Mouse (Mus musculus) liver, embryonic 15.5 days (tissue): ENCODE data around the gene Pkig. TPM values are rescaled to one million over a fixed set of nuclear protein-coding genes. Genes with fewer than 3 reads are reported as not detected.

Experiments used
- ATAC-seq: fragments of 200-750 bp; cut with Nextera tagmentation; 2 replicates; pipeline ENCODE4 v1.8.0; 2017; ENCODE audit warnings: moderate number of reproducible peaks, mild to moderate bottlenecking, moderate library complexity; ENCODE audit not compliant: insufficient read depth
- H3K27ac ChIP-seq: fragments of 300-500 bp; sonication (generic); replicated peaks from 2 replicates; pipeline ENCODE4 v1.5.1; 2015; ENCODE audit warnings: mild to moderate bottlenecking, inconsistent platforms
- H3K27me3 ChIP-seq: fragments of 300-500 bp; sonication (generic); 2 replicates; pipeline ENCODE4 v1.6.1; 2015; ENCODE audit warnings: mild to moderate bottlenecking, inconsistent platforms
- H3K36me3 ChIP-seq: fragments of 300-500 bp; sonication (generic); replicated peaks from 2 replicates; pipeline ENCODE4 v1.6.1; 2015; ENCODE audit warnings: moderate library complexity, mild to moderate bottlenecking, inconsistent platforms
- H3K4me1 ChIP-seq: fragments of 300-500 bp; sonication (generic); replicated peaks from 2 replicates; pipeline ENCODE4 v1.6.1; 2015; ENCODE audit warnings: inconsistent platforms
- H3K4me2 ChIP-seq: fragments of 300-500 bp; sonication (generic); 2 replicates; pipeline ENCODE4 v1.6.1; 2015; ENCODE audit warnings: moderate library complexity, mild to moderate bottlenecking, inconsistent platforms
- H3K4me3 ChIP-seq: fragments of 300-500 bp; sonication (generic); replicated peaks from 2 replicates; pipeline ENCODE4 v1.5.1; 2015; ENCODE audit warnings: mild to moderate bottlenecking, inconsistent platforms
- H3K9ac ChIP-seq: fragments of 300-500 bp; sonication (generic); 2 replicates; pipeline ENCODE4 v1.6.1; 2015; ENCODE audit warnings: moderate library complexity, mild to moderate bottlenecking, inconsistent platforms
- H3K9me3 ChIP-seq: fragments of 300-500 bp; sonication (generic); replicated peaks from 2 replicates; pipeline ENCODE4 v1.6.1; 2016; ENCODE audit warnings: inconsistent platforms
- WGBS: fragments of 180-500 bp; shearing (Covaris S2); methylation state at CpG from one replicate; pipeline ENCODE4 v1.1.7; 2015; ENCODE audit warnings: mixed read lengths; ENCODE audit not compliant: insufficient replicate concordance; 5-methylcytosine and 5-hydroxymethylcytosine counted together
- polyA plus RNA-seq: library from polyadenylated mRNA; unstranded; fragments of >200 nt; fragmentation: Nextera tagmentation; extraction: Ambion mirVana; gene quantifications from 2 replicates; pipeline ENCODE4 v1.2.1, GENCODE M21; 2015

The Pkig gene
- polyA plus RNA-seq, 1 experiment from 2014 or later = 95.5 TPM

- H3K4me3 ChIP-seq = no peak overlapping the region
- H3K4me1 ChIP-seq = no peaks in the 10 kb centered on the region
- H3K27ac ChIP-seq = no peak overlapping the region
- no peak overlapping the region for H3K9ac ChIP-seq
- no peak overlapping the region for H3K4me2 ChIP-seq
- 85% methylated on average over 4 of the region's 4 CpGs for WGBS
- H3K27me3 ChIP-seq = no peaks in the 10 kb centered on the region
- no peak for ATAC-seq
- no peaks in the 10 kb centered on the region for H3K9me3 ChIP-seq
- peaks cover 24% of the 10 kb centered on the region for H3K36me3 ChIP-seq
These were observed 70.1 kb downstream of the Pkig start for GRCm38 (mm10) chr2:163728300-163728699.

DNA sequence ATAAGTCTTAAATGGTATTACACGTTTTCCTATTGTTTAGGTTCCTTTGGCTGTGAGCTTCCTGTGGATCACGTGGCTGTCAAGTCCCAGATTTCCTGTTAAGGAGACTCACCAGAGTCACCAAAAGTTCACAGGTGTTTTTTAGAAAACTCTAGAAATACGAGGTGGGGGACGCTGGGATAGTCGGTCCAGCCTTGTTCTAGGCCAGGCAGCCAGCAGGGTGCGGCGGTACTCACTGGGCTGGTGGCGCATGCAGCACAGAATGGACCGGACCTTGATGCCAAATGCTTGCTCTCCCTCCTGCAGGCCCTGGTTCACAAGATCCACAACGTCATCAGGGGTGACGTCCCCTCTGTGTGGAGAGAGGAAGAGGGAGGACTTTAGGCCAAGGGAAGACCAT is 73.8 kb downstream of the Pkig start:
- no peak for ATAC-seq
- peaks cover 6% of the 10 kb centered on the region; the same call in 1 of the 2 replicates for H3K36me3 ChIP-seq
- H3K27me3 ChIP-seq = no peaks in the 10 kb centered on the region
- H3K27ac ChIP-seq = no peak overlapping the region
- peaks cover 15% of the 10 kb centered on the region; the same call in 1 of the 2 replicates for H3K4me1 ChIP-seq
- no peak overlapping the region for H3K4me2 ChIP-seq
- no peak overlapping the region for H3K9ac ChIP-seq
- 74% methylated on average over 11 of the region's 11 CpGs for WGBS
- no peak overlapping the region for H3K4me3 ChIP-seq
- H3K9me3 ChIP-seq = no peaks in the 10 kb centered on the region

GRCm38 (mm10) chr2:163735163-163735562 is 77.0 kb downstream of the Pkig start:
- Histone ChIP-seq H3K9ac (no peak overlapping the region), H3K27ac (no peak overlapping the region), H3K27me3 (no peaks in the 10 kb centered on the region), H3K4me3 (no peak overlapping the region), H3K9me3 (no peaks in the 10 kb centered on the region), H3K36me3 (no peaks in the 10 kb centered on the region), H3K4me2 (no peak overlapping the region), H3K4me1 (peaks cover 15% of the 10 kb centered on the region; the same call in 1 of the 2 replicates)
- no peak for ATAC-seq
- WGBS = 65% methylated on average over 9 of the region's 9 CpGs

DNA sequence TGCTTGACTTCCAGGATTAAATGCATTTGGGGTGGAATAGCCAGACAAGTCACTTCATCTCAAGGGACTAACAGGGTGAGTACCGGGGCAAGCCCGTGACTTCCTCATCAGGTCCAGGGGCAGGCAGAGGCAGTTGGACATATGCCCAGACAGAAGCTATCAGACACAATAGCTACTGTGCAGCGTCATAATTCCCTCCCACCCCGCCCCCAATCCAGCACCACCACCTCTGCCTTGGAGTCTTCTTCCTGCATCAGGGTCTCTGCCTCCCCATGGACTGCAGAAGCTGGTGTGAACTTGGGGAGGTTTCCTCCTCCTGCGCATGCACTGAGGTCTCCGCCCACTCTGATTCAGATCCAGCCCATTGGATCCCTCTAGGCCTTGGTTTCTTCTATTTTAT is 77.8 kb downstream of the Pkig start:
- no peak overlapping the region for H3K4me2 ChIP-seq
- WGBS = 53% methylated on average over 6 of the region's 6 CpGs
- H3K9me3 ChIP-seq = no peaks in the 10 kb centered on the region
- no peak overlapping the region for H3K9ac ChIP-seq
- peaks cover 15% of the 10 kb centered on the region; the same call in 1 of the 2 replicates for H3K4me1 ChIP-seq
- no peak overlapping the region for H3K27ac ChIP-seq
- peak; percentile 35; the same call in 1 of the 2 replicates for ATAC-seq
- H3K27me3 ChIP-seq = no peaks in the 10 kb centered on the region
- no peaks in the 10 kb centered on the region for H3K36me3 ChIP-seq
- H3K4me3 ChIP-seq = no peak overlapping the region

DNA sequence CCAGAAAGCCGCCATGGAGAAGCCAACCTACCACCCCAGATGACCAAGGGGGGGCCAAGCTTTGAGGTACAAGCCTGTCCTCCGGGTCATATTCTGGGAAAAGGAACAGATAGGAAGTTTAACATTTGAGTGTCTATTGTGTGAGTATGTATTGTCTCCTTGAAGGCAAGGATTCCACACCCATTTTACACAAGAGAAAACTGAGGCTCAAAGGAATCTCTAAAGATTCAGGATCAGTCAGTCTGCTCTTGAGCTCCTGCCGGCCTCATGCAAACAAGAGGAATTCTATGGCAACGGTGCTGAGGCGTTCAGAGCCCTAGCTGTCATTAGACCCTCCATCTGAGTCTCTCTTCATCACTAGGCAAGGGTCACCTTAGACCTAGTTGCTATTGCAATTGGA is 84.5 kb downstream of the Pkig start:
- ATAC-seq = no peak

DNA sequence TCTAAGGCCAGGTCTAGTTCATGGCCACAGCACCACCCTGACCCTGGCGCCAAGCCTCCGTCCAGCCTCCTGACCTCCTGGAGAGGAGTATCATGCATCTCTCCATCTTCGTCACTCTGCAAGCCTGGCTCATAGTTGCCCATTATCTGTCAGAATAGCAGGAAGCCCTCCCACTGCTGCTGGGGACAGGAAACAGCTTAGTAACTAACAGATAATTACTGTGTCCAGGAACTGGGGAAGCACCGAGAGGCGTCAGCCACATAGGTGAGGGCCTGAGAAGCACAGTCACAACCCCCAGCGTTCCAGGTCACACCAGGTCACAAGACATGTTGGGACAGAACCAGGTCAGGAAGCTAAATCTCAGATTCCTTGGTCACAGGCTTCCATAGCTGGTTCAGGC is 85.2 kb downstream of the Pkig start:
- Histone ChIP-seq H3K4me1 (peaks cover 6% of the 10 kb centered on the region), H3K4me2 (no peak overlapping the region), H3K9ac (no peak overlapping the region), H3K27me3 (peaks cover 11% of the 10 kb centered on the region), H3K27ac (no peak overlapping the region), H3K9me3 (no peaks in the 10 kb centered on the region), H3K4me3 (no peak overlapping the region), H3K36me3 (no peaks in the 10 kb centered on the region)
- ATAC-seq = peak; percentile 41; the same call in 1 of the 2 replicates
- 19% methylated on average over 6 of the region's 6 CpGs for WGBS

More for the DNA sequence above, 84.5 kb downstream of the Pkig start:
- WGBS = 67% methylated on average over 5 of the region's 5 CpGs
- no peak overlapping the region for H3K9ac ChIP-seq
- peaks cover 4% of the 10 kb centered on the region; the same call in 1 of the 2 replicates for H3K27me3 ChIP-seq
- H3K4me2 ChIP-seq = no peak overlapping the region
- no peak overlapping the region for H3K27ac ChIP-seq
- H3K9me3 ChIP-seq = no peaks in the 10 kb centered on the region
- H3K4me3 ChIP-seq = no peak overlapping the region
- peaks cover 6% of the 10 kb centered on the region for H3K4me1 ChIP-seq
- H3K36me3 ChIP-seq = no peaks in the 10 kb centered on the region

DNA sequence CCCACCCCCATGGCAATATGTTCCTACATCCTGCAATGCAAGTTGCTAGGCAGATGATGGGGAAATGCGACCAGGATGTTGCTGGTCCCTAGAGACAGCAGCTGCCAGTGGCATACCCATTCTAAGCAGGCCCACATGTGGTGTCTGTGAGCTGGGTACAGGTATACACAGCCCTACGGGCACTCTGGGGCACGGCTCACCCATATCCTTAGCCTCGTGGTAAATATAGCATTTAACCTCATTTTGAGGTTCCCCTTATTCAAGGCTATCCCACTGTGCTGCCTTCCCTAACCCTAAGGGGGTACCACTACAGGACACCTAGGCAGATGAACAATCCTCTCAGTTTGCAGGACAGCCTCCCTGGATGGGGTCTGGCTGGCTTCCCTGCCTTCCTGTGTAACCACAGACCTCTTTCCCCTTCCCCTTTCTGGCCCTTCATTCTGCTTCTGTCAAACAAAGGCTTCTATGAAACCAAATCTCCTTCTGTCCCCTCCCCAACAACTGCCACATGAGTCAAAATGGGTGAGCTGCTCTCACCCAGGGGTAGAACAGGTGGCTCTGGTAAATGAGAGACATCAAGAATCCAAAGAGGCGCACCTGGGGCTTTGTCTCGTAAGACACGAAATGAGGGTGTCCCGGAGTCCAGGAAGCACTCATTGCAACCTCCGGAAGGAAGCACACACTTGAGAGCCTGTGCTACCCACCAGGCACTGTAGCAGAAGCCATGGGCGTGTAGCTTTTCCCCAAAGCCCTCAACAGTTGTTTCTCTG is 86.8 kb downstream of the Pkig start:
- ATAC-seq = no peak
- H3K36me3 ChIP-seq = no peaks in the 10 kb centered on the region
- H3K27me3 ChIP-seq = peaks cover 27% of the 10 kb centered on the region
- H3K4me1 ChIP-seq = peaks cover 18% of the 10 kb centered on the region
- no peak overlapping the region for H3K4me3 ChIP-seq
- no peak overlapping the region for H3K27ac ChIP-seq
- H3K9me3 ChIP-seq = no peaks in the 10 kb centered on the region
- H3K4me2 ChIP-seq = no peak overlapping the region
- WGBS = 29% methylated on average over 10 of the region's 10 CpGs
- H3K9ac ChIP-seq = no peak overlapping the region

GRCm38 (mm10) chr2:163749647-163750611 is 91.7 kb downstream of the Pkig start, which contains the start of gene Ada:
TSS of gene Ada (minus strand) at chr2:163750239.
- ATAC-seq = peak; percentile 59
- under 1% methylated on average over 56 of the region's 57 CpGs for WGBS
- Histone ChIP-seq H3K9me3 (no peaks in the 10 kb centered on the region), H3K9ac (peak within 1 kb of the TSS; percentile 48; the same call in 1 of the 2 replicates), H3K27ac (no peak within 1 kb of the TSS), H3K4me3 (peak within 1 kb of the TSS; percentile 62), H3K27me3 (peaks cover 45% of the 10 kb centered on the region), H3K4me1 (peaks cover 21% of the 10 kb centered on the region), H3K36me3 (no peaks in the 10 kb centered on the region), H3K4me2 (peak within 1 kb of the TSS; percentile 93)

GRCm38 (mm10) chr2:163754228-163754627 is 96.0 kb downstream of the Pkig start:
- no peak for ATAC-seq
- H3K4me3 ChIP-seq = no peak overlapping the region
- no peak overlapping the region for H3K9ac ChIP-seq
- no peak overlapping the region for H3K27ac ChIP-seq
- peaks cover 26% of the 10 kb centered on the region for H3K27me3 ChIP-seq
- H3K36me3 ChIP-seq = no peaks in the 10 kb centered on the region
- peaks cover 17% of the 10 kb centered on the region for H3K4me1 ChIP-seq
- H3K4me2 ChIP-seq = no peak overlapping the region
- no peaks in the 10 kb centered on the region for H3K9me3 ChIP-seq
- 21% methylated on average over 5 of the region's 5 CpGs for WGBS

DNA sequence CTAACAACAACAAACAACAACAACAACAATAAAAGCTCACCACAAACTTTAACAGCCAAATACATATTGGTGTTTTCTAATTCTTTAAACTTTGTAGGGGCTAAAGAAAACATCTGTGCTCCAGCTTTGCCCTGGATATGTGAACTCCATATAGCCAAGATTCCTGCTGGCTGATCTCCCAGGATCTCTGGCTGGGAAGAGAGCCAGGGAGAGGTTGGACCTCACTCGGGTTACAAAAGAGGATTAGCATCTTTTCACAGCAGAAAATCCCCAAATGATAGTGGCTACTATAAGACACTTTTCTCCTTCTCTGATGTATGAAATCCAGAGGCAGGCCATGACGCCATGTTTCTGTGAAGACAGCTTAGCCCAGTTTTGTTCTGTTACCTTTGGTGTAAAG is 98.5 kb downstream of the Pkig start:
- no peaks in the 10 kb centered on the region for H3K36me3 ChIP-seq
- H3K4me3 ChIP-seq = no peak overlapping the region
- ATAC-seq = no peak
- H3K4me2 ChIP-seq = no peak overlapping the region
- H3K27me3 ChIP-seq = 0 out of 2 replicates have a peak, but pooled peaks cover 6% of the 10 kb centered on the region
- H3K9ac ChIP-seq = no peak overlapping the region
- 0 out of 2 replicates have a peak, but pooled peaks cover under 1% of the 10 kb centered on the region for H3K4me1 ChIP-seq
- H3K27ac ChIP-seq = no peak overlapping the region
- 40% methylated on average over 2 of the region's 2 CpGs for WGBS
- H3K9me3 ChIP-seq = no peaks in the 10 kb centered on the region

GRCm38 (mm10) chr2:163758146-163758545 is 100.0 kb downstream of the Pkig start:
- WGBS = 60% methylated on average over 2 of the region's 2 CpGs
- ATAC-seq = no peak

More at GRCm38 (mm10) chr2:163758146-163758545, 100.0 kb downstream of the Pkig start:
- Histone ChIP-seq H3K27ac (no peak overlapping the region), H3K9me3 (no peaks in the 10 kb centered on the region), H3K9ac (no peak overlapping the region), H3K4me2 (no peak overlapping the region), H3K4me3 (no peak overlapping the region), H3K27me3 (no peaks in the 10 kb centered on the region), H3K36me3 (no peaks in the 10 kb centered on the region), H3K4me1 (no peaks in the 10 kb centered on the region)
